Mouse (Mus musculus) cerebellum, adult 2 months (tissue): Measurements from ENCODE around the gene Bend4. TPM values are rescaled to one million over a fixed set of nuclear protein-coding genes. Genes with fewer than 3 reads are reported as not detected.

ENCODE experiments used
- DNase-seq, 2 experiments: peaks; one replicate each; pipeline ENCODE4 v3.0.0; 2021
- H3K27ac ChIP-seq: fragments of 200-500 bp; 2 replicates; pipeline ENCODE4 v1.5.1; 2012; ENCODE audit warnings: low read length, control low read depth, inconsistent platforms; ENCODE audit not compliant: insufficient read depth
- H3K27me3 ChIP-seq: fragments of 200-500 bp; 2 replicates; pipeline ENCODE4 v1.6.1; 2012; ENCODE audit warnings: inconsistent platforms, mild to moderate bottlenecking, low read length, moderate library complexity; ENCODE audit not compliant: control insufficient read depth, insufficient read depth
- H3K4me1 ChIP-seq: fragments of 200-500 bp; 2 replicates; pipeline ENCODE4 v1.6.1; 2011; ENCODE audit warnings: low read length; ENCODE audit not compliant: control insufficient read depth, insufficient read depth
- H3K4me3 ChIP-seq: fragments of 200-500 bp; replicated peaks from 2 replicates; pipeline ENCODE3; 2011; ENCODE audit warnings: mild to moderate bottlenecking, low read depth, low read length, control low read depth; ENCODE audit not compliant: insufficient read depth
- CTCF ChIP-seq: fragments of 200-500 bp; IDR thresholded peaks from 2 replicates; pipeline ENCODE4 v1.5.1; 2011; ENCODE audit warnings: low read depth, mild to moderate bottlenecking, control low read depth, low read length, moderate library complexity, borderline replicate concordance; ENCODE audit not compliant: insufficient read depth
- POLR2A ChIP-seq: fragments of 200-500 bp; IDR thresholded peaks from 2 replicates; pipeline ENCODE4 v1.6.1; 2011; ENCODE audit warnings: low read length, control low read depth, borderline replicate concordance; ENCODE audit not compliant: insufficient read depth
- WGBS: fragments of 180-500 bp; shearing (Covaris S2); methylation state at CpG from one replicate; pipeline ENCODE4 v1.1.7; 2018; 5-methylcytosine and 5-hydroxymethylcytosine counted together
- polyA plus RNA-seq: library from polyadenylated mRNA; depleted of rRNA; stranded (reverse); fragments of >200 nt; gene quantifications from 2 replicates; pipeline ENCODE4 v1.2.3, GENCODE M21; 2012; rRNA removed

Gene Bend4
- polyA plus RNA-seq, result 1.6 and 2.0 TPM in 2 replicates

DNA sequence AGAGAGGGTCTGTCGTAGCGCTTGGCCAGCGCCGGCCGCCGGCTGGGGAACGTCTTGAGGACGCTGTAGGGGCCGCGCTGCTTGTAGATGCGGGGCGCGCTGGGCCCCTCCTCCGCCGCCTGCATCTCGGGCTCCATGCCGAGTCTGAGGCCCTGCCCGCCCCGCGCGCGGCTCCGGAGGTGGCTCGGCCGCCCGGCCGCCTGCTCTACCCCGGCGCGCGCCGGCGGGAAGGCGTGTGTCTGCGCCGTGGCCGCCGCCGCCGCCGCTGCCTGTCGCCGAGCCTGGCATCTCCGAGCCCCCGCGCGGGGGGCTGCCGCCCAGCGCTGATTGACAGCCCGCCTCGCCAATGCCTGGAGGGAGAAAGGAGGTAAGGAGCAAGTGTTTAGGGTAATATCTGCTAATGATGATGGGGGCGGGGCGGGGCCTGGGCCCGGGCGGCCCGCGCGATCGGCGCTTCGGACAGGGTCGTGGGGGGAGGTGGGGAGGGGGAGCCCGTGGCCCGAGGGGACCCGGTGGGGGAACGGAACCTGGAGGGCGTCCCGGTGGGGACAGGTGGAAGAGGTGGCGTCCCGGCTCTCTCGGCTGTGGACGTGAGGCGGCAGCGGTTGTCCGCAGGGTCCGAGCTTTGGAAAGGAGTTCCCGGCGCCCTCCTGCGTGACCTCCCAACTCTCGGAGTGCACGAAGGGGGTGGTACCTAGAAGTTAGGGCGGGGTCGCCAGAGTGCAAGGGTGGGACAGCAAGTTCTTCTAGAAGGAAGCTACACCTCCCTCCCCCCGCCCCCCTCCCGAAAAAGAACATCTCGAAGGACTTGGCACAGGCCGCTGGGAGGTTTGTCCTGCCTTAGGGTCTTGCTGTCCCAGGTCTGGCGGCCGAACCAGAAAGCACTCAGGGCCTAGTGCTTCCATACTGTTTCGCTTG lies at the start of gene Bend4:
Gene Bend4, minus strand, starts transcription at position 868 of the 918 bp plus-strand sequence.
- TF ChIP-seq POLR2A (no peak), CTCF (no peak)
- peak within 1 kb of the TSS; percentile 56 for H3K4me3 ChIP-seq
- DNase-seq, result peak; percentile 73 to 75
- no peak within 1 kb of the TSS for H3K27ac ChIP-seq
- no peaks in the 10 kb centered on the region; the same call in 1 of the 2 replicates for H3K27me3 ChIP-seq
- WGBS, result 3% methylated on average over 74 of the region's 90 CpGs
- H3K4me1 ChIP-seq, result no peaks in the 10 kb centered on the region

DNA sequence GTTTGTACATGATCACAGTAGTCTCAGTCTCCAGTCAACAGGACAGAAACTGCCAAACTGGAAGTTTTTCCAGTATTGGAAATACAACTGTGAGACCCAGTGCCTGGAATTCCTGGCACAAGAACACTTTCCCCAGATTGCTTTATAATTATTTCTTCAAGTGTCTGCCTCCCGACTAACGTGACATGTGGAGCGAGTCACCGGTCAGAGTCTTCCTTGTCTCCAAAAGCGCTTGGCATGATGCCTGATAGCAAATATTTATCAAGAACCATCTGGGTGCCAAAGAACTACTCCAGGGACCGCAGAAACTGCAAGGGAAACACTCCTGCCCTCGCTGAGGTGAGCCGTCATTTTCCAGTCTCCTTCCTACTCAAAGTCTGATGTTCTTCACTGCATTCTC lies 45.6 kb upstream of the Bend4 start:
- Histone ChIP-seq H3K27me3 (no peaks in the 10 kb centered on the region), H3K4me1 (no peaks in the 10 kb centered on the region), H3K4me3 (no peak overlapping the region), H3K27ac (no peak overlapping the region)
- no peak for DNase-seq
- no peak for TF ChIP-seq CTCF
- no peak for TF ChIP-seq POLR2A
- WGBS, result 5% methylated on average over 8 of the region's 8 CpGs

DNA sequence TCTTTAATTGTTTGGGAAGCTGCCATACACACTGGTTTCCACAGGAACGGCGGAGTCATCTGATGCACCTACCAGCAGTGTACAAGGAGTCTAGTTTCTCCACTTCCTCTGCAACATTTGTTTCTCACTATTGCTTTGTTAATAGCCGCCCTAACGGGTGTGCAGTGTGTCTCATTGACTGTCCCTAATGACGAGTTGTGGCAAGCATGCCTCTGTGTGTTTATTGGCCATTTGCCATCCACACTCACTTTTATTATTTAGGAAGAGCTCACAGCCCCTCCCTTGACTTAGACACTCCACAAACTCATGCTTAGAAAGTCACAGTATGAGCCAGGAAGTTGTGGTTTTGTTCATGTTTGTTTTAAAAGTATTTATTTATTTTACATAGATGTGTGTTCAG lies 45.0 kb upstream of the Bend4 start:
- Histone ChIP-seq H3K4me1 (no peaks in the 10 kb centered on the region), H3K27ac (no peak overlapping the region), H3K4me3 (no peak overlapping the region), H3K27me3 (no peaks in the 10 kb centered on the region)
- DNase-seq, result no peak
- TF ChIP-seq CTCF (no peak), POLR2A (no peak)
- 25% methylated on average over 5 of the region's 5 CpGs for WGBS

DNA sequence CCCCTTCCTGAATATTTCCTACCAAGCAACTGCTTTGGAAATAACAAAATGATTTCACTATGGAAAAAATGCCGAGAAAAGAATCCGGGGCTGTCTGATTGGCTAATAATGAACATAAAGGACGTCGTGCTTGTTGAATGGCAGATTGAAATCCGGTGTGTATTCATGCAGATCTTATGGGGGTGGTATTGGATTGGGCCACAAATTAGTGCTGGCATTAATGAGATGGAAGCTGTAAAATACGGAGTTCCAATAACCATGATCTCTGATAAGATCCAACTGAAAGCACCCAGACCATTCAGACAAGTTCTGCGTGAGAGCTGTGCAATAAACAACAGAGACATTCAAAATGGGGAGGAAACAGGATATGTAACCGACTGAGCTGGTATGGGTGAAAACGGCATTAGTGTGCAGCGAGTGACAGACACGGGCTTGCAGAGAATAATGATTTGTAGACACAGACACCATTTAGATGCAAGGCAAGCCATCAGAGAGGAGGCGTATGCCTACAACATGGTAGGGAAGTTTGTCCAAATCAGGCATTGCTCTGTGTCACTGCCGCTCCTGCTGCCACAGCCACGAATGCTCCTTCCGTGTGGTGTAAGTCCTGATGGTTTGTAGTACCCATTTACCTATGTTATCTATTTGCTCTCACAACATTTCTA lies 38.9 kb upstream of the Bend4 start:
- H3K4me3 ChIP-seq, result no peak overlapping the region
- TF ChIP-seq POLR2A (no peak), CTCF (no peak)
- no peak for DNase-seq

DNA sequence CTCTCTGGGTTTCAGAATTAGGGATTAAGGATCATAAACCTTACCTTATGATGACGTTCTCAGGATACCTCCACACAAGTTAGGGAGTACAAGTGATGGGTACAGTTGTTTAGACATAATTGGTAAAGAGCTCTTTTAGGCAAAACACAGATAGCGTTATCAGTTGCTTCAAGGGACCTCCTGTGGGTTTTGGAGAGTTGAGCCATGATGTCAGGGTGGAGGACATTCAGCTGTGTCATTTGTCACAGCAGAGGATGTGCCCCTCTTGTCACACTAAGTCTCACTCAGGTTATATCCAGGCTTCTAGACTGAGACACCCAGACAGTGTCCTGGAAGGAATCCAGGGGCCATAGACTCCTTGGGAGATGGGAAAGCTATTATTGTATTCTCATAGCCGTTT lies 36.8 kb upstream of the Bend4 start:
- no peak overlapping the region for H3K27ac ChIP-seq
- H3K4me3 ChIP-seq, result no peak overlapping the region
- WGBS, result 75% methylated on average over 3 of the region's 3 CpGs
- TF ChIP-seq POLR2A (no peak), CTCF (no peak)
- no peak for DNase-seq
- H3K4me1 ChIP-seq, result no peaks in the 10 kb centered on the region
- H3K27me3 ChIP-seq, result no peaks in the 10 kb centered on the region

More for the DNA sequence above, 38.9 kb upstream of the Bend4 start:
- 77% methylated on average over 15 of the region's 15 CpGs for WGBS
- Histone ChIP-seq H3K27me3 (no peaks in the 10 kb centered on the region), H3K27ac (no peak overlapping the region), H3K4me1 (no peaks in the 10 kb centered on the region)

DNA sequence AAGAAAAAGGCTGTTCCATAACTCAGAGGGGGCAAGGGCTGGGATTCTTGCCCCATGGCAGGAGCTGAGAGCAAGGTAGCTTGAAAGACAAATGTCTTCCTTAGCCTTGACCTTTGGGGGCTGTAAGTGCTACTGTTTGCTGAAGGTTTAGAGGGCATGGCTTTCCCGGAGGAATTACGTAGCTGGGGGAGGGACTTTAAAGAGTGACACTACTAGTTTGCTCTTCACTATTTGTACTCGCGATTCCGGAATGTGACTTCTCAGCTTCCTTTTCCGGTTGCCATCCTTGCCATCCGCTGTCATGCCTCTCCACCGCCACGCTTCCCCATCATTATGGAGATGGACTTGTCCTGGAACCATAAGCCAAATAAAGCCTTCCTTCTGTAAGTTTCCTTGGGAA lies 35.5 kb upstream of the Bend4 start:
- no peak for DNase-seq
- Histone ChIP-seq H3K4me1 (no peaks in the 10 kb centered on the region), H3K27ac (no peak overlapping the region), H3K27me3 (no peaks in the 10 kb centered on the region), H3K4me3 (no peak overlapping the region)
- no peak for TF ChIP-seq POLR2A
- no peak for TF ChIP-seq CTCF
- WGBS, result 94% methylated on average over 9 of the region's 9 CpGs

DNA sequence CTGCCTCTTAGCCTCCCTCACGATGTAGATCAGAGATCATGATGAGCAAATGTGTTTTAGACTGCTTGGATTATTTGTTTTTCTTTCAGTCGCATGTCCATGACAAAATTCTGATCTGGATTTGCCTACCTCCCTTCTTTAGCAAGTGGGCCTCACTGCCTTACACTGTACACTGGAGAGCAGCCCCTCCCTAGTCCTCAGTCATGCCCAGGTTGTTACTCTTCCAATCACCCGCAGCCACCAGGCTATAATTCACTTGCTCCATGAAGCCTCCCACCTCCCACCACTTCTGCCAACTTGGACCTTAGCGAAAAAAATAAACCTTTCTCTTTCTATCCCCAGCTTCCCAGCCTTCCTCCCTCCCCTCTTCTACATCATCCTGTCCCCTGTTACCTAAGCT lies 34.2 kb upstream of the Bend4 start:
- DNase-seq, result no peak
- no peak overlapping the region for H3K27ac ChIP-seq
- no peaks in the 10 kb centered on the region for H3K27me3 ChIP-seq
- H3K4me1 ChIP-seq, result no peaks in the 10 kb centered on the region
- no peak overlapping the region for H3K4me3 ChIP-seq
- 81% methylated on average over 4 of the region's 4 CpGs for WGBS
- TF ChIP-seq CTCF (no peak), POLR2A (no peak)
